Mouse (Mus musculus) urinary bladder, postnatal 14 days (tissue): ENCODE measurements at regions not wholly inside any gene's neighbourhood (a gene's known extent, or its start where the extent isn't known, plus 50 kb on each side); places are given as distances from the start of the nearest gene placed in this dataset.
A peak's percentile ranks its signal among the peaks of the same experiment; 100 is the strongest.

Experiments
- DNase-seq: peaks from one replicate; pipeline ENCODE4 v3.0.0; 2021; ENCODE audit warnings: low spot score

- DNase-seq, result no peak
Observed at GRCm38 (mm10) chr2:8562948-8563347, 1053.6 kb upstream of the Celf2 start.

- DNase-seq, result no peak
Observed at GRCm38 (mm10) chr2:8546116-8546515, 1036.8 kb upstream of the Celf2 start.

GRCm38 (mm10) chr2:8536842-8537241 lies 1027.5 kb upstream of the Celf2 start:
- no peak for DNase-seq

- no peak for DNase-seq
Observed at GRCm38 (mm10) chr2:8498466-8498865, 989.1 kb upstream of the Celf2 start.

- no peak for DNase-seq
Observed at GRCm38 (mm10) chr2:8477827-8478528, 968.6 kb upstream of the Celf2 start.

- DNase-seq, result no peak
Observed at GRCm38 (mm10) chr2:8470546-8470945, 961.2 kb upstream of the Celf2 start.

GRCm38 (mm10) chr2:8468989-8469388 lies 959.6 kb upstream of the Celf2 start:
- no peak for DNase-seq

GRCm38 (mm10) chr2:8468351-8468750 lies 959.0 kb upstream of the Celf2 start:
- no peak for DNase-seq

- no peak for DNase-seq
Observed at GRCm38 (mm10) chr2:8467531-8468203, 958.3 kb upstream of the Celf2 start.

- no peak for DNase-seq
Observed at GRCm38 (mm10) chr2:8452566-8453243, 943.3 kb upstream of the Celf2 start.

GRCm38 (mm10) chr2:8441230-8441629 lies 931.9 kb upstream of the Celf2 start:
- DNase-seq, result no peak

- DNase-seq, result no peak
Observed at GRCm38 (mm10) chr2:8429652-8430343, 920.4 kb upstream of the Celf2 start.

- no peak for DNase-seq
Observed at GRCm38 (mm10) chr2:8428145-8428544, 918.8 kb upstream of the Celf2 start.

- DNase-seq, result no peak
Observed at GRCm38 (mm10) chr2:8427720-8428119, 918.4 kb upstream of the Celf2 start.

- DNase-seq, result no peak
Observed at GRCm38 (mm10) chr2:8415917-8416316, 906.6 kb upstream of the Celf2 start.

GRCm38 (mm10) chr2:8394128-8394527 lies 884.8 kb upstream of the Celf2 start:
- DNase-seq, result no peak

- no peak for DNase-seq
Observed at GRCm38 (mm10) chr2:8389530-8389929, 880.2 kb upstream of the Celf2 start.

- peak; percentile 18 for DNase-seq
Observed at GRCm38 (mm10) chr2:8380246-8380645, 870.9 kb upstream of the Celf2 start.

GRCm38 (mm10) chr2:8379590-8379989 lies 870.2 kb upstream of the Celf2 start:
- DNase-seq, result no peak

- DNase-seq, result no peak
Observed at GRCm38 (mm10) chr2:8347867-8348266, 838.5 kb upstream of the Celf2 start.

- no peak for DNase-seq
Observed at GRCm38 (mm10) chr2:8344748-8345147, 835.4 kb upstream of the Celf2 start.

- no peak for DNase-seq
Observed at GRCm38 (mm10) chr2:8338271-8338670, 828.9 kb upstream of the Celf2 start.

- no peak for DNase-seq
Observed at GRCm38 (mm10) chr2:8296001-8296400, 786.6 kb upstream of the Celf2 start.
